Mouse (Mus musculus) WW6 (cell line): Measurements from ENCODE around the gene Kcnq1.

Source experiments
- DNase-seq: peaks from one replicate; pipeline ENCODE4 v3.0.0-alpha.2; 2013; ENCODE audit warnings: low read depth, low spot score

Kcnq1 gene

DNA sequence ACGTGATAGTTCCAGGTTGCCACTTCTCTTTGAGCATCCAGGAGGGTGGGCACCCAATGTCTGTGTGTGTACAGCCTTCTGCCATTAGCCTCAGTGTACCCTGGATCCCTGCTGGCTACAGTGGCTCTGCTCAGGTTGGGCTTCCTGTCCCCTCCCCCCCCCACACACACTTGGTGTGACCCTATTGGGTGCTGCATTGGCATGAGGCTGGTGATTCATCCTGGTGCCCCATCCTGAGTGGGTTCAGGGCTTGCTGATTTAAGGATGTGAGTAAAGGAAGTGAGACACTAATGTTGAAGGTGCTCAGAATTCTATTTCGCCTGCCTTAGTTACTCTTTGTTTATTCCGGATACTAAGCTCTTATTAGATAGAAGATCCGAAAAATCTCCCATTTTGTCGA is 26.7 kb downstream of the Kcnq1 start:
- DNase-seq: no peak

DNA sequence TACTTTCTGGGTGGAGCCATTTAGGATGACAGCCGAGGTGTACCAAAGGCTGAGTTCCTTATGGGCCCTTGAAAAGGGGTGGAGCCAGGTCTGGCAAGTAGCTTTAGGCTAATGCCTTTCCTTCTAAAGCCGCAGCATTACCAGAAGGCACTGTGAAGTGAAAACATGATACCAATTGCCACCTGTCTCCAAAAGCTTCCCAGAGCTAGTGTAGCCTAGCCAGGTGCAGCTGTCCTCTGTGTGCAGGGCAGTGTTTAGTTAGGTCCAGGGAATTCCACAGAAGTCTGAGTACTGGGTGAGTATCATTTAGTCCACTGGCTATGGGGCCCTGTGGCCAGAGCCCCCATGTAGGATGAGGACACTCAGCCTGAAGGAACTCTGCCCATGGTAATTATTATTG is 30.0 kb downstream of the Kcnq1 start:
- no peak for DNase-seq

DNA sequence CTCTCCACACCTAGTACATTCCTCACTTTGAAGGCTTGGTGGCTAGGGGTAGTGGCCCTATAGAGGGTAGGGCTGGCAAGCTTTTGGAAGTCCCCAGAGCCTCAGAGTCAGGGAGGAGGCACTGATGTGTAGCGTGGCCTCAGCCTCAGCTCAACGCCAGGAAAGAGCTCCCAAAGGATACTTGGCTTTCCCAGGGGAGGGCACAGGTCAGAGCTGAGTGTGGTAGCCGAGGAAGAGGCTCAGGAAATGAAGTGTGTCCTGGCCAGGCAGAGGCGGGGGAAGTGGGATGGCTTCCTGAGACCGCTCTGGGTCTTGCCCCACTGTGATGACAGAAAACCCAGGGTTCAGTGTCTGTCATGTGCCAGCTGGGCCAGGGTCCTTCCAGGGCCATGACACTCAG is 30.4 kb downstream of the Kcnq1 start:
- no peak for DNase-seq

DNA sequence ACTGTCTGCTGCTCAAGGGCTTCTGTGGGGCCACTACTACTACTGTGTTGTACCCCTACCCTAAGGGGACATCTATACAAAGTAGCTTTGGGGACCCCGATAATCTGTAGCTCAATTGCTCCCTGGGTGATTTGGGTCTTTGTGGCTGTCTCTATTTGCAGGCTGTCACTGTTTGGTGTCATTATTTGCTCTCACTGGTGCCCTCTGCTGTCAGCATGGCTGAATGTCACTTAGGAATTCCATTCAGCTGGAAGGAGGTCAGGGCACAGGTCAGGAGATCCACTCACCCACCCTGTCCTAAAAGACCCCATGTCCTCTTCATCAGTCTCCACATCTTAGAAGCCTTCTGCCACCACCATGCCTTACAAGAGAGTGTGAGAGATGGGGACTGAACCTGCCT is 32.6 kb downstream of the Kcnq1 start:
- DNase-seq: no peak

DNA sequence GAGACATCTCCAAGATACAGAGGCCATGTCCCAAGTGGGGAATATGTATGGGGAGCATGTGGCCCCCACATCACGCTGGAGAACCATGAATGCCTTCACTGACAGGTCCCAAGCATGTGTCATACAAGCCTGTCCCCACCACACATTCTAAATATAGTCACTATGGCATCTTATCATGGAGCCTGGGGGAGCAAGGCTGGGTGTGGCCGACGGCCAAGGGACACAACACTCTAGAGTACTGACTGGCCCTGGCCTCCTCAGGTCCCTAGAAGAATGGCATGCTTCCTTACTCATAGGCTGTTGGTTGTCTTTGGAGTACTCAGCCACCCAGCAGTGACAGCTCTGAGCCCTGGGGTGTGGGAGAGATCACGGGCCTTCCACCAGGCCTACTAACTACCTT is 33.8 kb downstream of the Kcnq1 start:
- DNase-seq: no peak

DNA sequence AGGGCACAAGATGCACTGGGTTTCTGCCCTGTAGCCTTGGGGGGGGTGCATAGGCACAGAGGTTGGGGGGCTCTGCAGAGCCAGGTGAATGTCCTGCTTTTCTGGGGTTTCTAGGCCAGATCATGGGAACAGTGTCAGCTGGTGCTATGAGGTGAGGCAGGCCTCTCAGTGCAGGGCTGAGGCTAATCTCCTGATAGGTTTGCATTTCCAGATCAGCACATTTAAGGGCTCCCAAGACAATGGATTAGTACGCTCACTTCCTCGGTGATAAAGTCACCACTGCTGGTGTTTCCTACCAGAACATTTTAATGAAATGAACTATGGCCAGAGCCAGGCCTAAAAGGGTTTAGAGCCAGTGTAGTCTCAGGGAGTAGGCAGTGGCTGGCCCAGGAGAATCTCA is 36.5 kb downstream of the Kcnq1 start:
- DNase-seq: no peak

DNA sequence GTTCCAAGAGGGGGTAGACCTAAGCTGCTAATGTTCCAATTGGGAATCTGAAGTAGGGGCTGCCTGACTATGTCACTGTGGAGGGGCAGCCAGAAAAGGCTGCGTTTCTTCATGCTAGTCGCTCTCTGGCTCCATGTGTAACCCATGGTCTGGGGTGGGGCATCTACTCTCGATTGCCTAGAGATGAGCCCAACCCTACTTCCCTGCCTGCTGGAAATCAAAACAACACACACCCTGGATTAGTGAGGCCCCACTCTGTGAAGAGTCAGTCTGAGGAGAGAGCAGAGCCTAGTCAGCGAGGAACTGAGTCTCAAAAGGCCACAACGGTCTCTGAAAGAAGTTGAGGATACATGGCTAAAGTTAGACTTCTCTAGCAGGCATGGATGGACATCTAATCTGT is 40.9 kb downstream of the Kcnq1 start:
- no peak for DNase-seq

DNA sequence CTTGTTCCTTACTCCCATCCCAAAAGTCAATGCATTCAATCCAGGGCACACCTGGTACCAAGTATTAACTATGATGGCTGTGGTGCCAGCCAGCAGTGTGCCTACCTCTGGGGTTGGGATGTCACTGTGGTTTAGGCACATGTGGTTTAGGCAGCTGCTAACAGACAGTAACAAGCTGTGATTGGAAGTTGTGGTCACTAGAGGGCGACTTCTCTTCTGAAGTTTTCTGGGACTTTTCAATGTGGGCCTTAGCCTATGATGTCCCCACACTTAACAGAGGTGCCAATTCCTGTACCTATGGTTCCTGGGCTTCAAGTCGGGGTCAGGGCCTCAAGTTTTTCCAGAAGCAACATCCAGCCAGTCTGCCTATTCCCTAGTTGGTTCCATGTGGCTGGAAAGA is 45.0 kb downstream of the Kcnq1 start:
- no peak for DNase-seq

DNA sequence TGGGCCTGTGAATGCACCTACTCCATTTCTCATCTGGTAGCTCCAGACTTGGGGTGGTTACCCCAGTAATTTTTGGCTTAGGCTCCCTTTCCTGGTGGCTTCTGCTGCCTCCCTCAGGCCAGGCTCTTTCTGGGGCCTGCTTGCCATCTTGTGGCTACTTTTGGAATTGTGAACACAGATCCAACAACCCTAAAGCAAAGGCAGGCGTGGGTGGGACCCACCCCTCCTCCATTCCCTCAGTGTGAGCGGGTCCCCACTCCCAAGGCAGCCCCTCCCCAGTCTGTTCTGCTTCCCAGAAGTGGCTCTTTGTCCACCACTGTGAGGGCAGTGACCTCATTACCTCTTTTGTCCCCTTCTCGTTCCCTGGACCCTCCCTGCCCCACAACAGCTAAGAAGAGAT is 46.2 kb downstream of the Kcnq1 start:
- no peak for DNase-seq

DNA sequence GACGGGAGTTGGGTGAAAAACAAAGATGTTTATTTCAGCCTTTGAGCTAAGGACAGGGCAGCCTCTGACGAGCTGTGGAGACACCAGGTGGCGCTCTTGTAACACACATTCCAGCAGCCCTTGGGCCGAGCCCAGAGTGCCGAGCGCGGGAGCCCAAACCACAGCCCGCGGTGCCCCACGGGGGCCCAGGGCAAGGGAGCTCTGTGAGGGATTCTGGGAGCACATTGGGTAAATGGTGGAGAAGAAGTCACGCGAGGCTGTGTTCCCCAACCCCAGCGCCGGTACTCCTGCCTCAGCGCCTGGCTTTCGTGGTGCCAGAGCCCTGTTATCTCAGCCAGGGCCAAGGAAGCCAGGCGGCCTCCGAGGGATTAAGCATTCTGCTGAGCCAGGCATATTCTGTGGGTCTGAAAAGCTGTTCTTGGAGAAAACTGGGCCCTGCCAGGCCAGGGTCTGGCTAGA is 47.8 kb downstream of the Kcnq1 start:
- peak; percentile 75 for DNase-seq

DNA sequence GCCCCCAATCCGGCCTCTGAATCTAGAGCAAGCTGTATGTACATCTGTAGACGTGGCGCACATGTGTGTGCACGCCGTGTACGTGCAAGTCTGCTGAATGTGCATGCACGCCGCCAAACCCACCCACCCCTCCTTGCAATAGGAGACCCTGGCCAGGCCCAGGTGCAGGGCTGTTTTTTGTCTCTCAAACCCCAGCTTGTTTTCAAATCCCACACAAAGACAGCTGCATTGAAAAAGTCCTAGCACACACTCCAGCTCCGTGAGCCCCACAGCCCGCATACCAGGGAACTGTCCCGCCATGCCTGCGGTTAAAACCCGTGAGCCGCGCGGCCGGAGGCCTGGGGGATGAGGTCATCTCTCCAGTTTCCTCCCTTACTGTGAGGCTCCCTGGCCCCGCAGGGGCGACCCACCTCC is 48.3 kb downstream of the Kcnq1 start:
- peak; percentile 28 for DNase-seq

DNA sequence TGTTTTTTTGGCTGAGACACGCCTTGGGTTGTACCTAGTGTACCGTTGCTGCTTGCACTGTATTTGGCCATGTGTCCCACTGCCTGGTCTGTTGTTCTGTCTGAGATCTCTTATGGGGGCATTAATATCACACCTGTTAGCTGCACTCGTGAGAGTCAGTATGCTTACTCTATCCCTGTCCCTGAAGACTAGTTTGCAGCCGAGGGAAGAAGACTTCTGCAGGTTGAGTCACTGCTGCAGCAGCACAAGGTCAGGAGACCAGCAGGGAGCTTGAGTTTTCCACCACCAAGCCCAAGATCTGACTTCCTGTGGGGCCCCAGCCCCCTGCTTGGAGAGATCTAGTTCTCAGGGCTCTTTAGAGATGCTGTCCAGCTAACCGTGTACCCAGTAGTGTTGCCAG is 49.1 kb downstream of the Kcnq1 start:
- no peak for DNase-seq

DNA sequence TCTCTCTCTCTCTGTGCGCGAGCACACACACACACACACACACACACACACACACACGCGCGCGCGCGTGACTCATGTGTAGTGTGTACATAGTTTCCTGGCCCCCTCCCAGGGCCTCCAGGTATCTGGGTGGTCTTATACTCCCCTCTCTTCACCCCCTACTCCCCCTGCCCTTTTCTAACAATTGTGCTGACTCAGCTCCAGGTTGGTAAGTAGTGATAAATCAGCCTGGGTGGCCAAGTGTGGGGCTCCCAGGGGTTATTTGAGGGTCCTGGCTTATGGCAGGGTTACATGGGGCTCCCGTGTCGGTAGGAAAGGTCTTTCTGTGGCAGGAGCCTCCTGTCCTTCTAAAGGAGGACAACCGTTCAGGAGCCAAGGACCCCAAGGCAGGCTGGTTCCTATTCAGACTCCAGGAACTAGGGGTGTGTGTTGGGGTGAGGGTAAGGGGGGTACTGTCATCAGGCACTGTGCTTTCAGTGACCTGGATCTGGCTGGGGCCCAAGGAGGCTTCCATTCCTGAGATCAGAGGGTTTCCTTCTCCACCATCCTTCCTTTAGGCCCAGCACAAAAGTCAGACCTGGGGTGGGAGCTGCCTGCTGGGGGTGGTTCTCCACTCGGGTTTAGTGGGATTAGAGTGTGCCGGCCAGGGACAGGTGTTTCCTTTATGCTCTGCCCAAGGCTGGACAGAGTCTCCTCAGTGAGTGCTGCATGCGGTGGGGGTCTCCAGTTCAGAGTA is 52.7 kb downstream of the Kcnq1 start:
- no peak for DNase-seq

DNA sequence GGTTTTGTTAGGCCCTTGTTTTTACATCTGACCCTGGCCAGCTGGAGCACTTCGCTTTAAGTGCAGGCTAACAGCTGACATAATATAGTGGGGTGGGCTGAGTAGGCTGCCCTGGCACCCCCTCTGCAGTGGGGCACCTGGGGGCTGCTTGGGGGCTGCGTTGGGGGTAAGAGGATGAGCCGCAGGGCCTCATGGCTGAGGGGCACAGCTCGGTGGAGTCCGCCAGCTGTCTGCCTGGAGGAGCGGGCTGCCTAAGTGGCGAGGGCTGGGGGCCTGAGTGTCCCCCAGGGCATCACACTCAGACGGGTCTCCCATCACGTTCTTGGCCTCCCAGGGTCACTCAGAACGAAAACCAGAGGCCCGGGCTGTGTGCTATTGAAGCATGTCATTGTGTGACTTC is 53.3 kb downstream of the Kcnq1 start:
- DNase-seq: no peak

DNA sequence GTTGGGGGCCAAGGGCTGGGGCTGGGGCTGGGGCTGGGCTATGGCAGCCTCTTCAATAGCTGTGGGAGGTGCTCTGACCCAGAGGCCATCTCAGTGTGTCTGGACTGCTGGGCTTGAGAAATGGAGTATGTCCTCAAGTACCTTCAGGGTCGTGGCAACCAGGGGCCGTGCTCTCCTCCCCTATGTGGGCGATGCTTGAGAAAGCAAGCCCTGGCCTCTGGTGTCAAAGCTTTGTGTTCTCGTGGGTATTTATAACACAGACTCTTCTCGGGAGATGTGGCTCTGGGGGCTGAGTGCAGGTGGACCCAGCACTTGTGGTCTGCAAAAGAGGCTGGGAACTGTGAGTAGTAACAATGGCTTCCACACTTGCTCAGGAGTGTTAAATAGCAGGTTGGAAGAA is 53.9 kb downstream of the Kcnq1 start:
- DNase-seq: no peak

DNA sequence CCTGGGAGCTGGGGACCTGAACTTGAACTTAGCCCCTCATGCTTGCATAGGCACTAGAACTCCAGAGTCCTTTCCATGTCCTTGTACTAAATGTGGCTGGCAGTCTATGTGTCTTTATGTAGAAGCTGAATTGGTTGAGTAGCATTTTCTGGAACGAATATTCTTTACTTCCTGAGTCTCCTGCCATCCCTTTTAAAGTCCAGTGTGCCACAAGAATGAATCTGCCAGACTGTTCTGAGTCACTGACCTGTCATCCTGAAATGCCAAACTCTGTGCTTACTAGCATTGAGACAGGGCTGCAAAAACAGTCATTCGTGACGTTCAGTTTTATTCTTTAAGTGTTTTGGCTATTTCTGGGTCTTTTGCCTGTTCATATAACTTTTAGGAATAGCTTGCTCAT is 55.9 kb downstream of the Kcnq1 start:
- DNase-seq: no peak

DNA sequence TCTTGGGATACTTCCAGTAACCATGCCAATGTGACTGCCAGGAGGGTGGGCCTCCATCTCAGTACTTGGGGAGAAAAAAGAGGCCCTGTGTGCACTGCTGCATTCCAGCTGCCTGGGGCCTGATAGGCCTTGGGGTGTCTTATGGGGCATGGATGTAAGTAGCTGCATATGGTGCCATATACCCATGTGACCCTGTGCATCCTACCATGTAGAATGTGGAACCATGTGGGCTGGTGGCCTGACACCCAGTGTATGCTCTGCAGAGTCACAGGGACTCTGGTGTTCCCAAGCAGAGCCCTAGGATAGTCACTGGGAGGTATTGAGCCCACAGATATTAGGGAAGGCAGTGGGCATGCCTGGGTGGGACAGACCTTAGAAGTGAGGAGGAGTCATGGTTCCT is 57.9 kb downstream of the Kcnq1 start:
- no peak for DNase-seq

DNA sequence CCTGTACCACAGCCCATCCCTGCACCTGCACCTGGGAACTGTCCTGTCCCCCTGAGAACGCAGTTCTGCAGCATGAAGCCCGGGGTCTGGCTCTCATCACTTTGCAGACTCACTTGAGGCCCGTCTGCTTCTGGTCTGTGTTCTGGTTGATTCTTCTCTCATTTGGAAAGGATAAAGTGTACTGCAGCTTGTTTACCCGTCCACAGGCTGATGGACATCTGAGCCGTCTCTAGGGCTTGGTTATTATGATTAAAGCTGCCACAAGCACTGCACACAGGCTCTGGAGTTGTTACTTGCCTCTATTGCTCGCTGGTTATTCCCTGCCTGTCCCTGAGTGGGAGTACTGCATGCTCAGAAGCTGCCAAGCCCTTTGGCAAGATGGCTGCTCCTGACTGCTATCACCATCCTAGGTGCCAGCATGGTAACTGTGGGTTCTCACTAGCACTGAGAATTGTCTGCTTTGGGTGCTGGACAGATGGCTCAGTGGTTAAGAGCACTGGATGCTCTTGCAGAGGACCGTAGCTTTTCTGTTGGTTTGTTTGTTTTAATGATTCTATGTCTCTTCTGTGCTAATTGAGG is 59.6 kb downstream of the Kcnq1 start:
- no peak for DNase-seq

DNA sequence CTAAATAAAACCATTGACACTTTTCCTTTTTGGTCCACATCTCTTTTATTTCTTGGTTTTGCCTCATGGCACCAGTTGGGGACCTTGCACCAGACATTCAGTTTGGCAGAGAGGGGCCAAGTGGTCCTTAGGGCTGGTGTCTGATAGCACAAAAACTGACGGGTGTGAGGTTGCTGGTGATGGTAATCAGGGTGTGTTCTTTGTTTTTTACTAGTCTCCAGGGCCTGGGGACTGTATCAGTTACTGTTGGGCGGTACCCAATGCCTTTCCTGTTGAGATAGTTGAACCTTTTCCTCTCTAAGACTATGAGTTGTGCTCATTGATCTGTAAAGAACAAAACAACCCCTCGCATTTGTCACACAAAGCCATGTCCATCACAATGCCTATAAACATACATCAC is 61.1 kb downstream of the Kcnq1 start:
- no peak for DNase-seq

DNA sequence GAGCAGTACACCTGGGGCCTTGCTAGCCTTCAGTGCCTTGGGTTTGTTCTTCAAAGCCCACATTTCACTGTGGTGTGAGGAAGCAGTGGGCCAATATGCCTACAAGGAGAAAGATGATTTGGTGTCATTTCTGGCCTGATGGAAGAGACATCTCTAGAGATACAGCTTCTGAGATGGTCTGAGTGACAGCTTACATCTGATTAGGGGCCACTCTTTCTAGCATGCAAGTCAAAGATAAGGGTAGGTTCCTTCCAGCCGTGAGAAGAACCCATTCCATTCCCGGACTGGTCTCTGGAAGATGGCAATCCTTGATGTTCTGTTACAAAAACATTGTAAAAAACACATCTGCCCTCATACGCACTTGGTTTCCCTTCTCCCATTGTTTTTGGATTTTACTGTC is 63.2 kb downstream of the Kcnq1 start:
- no peak for DNase-seq

DNA sequence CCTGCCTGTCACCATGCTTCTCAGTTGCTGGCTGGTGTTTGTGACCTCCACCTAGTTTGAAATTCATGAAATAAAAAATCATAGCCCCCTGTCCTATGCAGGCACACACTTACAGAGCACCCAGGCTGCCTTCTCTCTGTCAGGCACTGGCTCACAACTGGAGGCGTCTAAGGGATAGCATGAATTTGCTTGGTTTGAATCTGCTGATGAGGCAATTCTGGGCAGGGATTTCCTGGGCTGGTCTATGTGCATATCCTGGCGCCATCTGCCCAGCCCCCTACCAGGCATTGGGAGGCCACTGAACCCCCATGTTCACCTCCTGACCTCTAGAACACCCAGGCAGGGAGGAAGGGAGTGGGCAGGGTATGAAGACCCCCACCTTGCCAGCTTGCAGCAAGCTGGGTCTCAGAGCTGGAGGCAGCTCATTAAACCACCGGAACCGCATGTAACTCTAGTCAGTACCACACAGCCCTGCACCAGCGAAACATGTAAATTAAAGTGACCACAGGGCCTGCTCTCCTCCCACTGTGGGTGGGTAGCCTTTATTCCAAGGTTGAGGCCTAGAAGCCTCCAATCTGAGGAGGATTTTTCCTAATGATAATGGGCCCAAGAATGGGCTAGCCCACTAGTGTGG is 66.9 kb downstream of the Kcnq1 start:
- no peak for DNase-seq

DNA sequence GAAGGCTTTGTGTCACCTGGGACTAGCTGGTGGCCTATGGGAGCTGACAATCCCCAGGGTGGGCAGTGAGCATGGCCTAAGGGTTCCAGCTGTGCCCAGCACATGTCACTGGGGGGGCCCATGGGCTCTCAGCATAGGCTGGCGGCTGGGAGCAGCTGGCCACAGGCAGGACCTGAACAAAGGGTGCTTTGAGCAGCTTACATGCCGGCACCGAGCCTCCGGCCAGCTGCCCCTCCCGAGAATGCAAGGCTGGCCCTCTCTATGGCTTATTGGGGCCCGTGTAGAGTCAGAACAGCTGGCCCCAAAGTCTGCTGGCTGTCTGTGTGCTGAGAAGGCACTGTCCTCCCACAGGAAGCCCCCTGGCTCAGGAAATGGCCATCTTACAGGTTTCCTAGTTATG is 68.5 kb downstream of the Kcnq1 start:
- DNase-seq: no peak

DNA sequence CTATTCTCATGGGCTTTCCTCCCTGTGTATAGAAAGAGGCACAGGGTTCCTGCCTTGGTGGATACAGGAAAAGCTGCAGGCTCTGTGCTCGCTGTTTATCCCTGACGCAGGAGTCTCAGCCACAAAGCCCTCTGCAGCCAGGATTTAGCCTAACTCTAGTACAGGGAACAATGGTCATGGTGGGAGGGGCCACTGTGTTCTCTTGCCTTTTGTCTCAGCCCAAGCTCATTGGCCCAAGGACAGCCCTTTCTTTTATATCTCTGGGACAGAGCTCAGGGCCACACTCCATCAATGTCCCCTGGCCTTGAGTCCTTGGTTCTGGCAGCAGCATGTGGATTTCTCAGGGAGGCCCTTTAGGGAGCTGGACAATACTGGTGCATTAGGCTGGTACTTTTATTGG is 72.7 kb downstream of the Kcnq1 start:
- DNase-seq: no peak
